Mouse (Mus musculus): ENCODE measurements at regions not wholly inside any gene's neighbourhood (a gene's known extent, or its start where the extent isn't known, plus 50 kb on each side); places are given as distances from the start of the nearest gene placed in this dataset.
A peak's percentile ranks its signal among the peaks of the same experiment; 100 is the strongest.

DNA sequence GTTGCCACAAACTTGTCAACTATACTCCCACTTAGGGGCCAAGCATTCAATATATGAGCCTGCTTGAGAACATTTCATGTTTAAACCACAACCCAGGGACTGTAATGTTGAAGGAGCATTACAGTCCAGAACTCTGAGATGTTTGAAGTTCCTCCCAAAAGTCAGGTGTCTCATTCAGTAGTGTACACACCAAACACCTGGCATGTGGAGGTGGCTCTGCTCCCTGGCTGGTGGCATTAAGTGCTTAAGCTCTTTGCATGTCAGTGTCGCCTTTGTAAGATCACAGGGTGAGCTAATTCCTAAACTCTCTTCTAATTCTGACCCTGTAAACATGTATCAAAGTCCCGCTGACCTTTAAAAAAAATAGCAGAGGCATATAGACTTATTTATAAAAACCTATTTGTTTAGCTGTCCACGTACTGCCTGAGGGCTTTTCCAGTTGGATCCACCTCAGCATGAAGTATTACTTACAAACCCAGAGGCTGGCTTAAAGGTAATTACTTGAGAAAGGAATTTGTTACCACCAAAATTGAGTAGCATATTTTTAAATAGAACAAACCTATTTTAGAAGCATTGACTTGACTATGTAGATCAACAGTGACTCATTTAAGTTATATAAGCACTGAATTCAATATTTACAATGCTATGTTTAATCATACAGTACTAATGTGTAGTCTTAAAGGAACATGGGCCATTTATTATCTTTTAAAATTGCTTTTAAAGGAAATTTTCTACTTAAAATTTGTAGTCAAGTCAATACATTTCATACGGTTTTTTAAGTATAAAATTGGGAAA, 276.3 kb upstream of the Fermt1 start:
- 68% methylated on average over 4 of the region's 4 CpGs for WGBS
- H3K36me3 ChIP-seq, result no peaks in the 10 kb centered on the region
- no peak for ATAC-seq (replicated peaks; ENCODE audit: insufficient number of reproducible peaks, insufficient read depth, low FRiP score, low read depth)

GRCm38 (mm10) chr2:133235175-133235920, 289.6 kb upstream of the Fermt1 start:
- H3K9ac ChIP-seq, result no peak overlapping the region
- no peaks in the 10 kb centered on the region for H3K27me3 ChIP-seq
- H3K36me3 ChIP-seq, result no peaks in the 10 kb centered on the region
- no peak overlapping the region for H3K4me2 ChIP-seq
- ATAC-seq (replicated peaks; ENCODE audit: insufficient number of reproducible peaks, insufficient read depth, low FRiP score, low read depth), result no peak
- no peaks in the 10 kb centered on the region; the same call in 1 of the 2 replicates for H3K4me1 ChIP-seq (replicated peaks)
- no peak overlapping the region for H3K27ac ChIP-seq
- H3K4me3 ChIP-seq, result no peak overlapping the region
- no peaks in the 10 kb centered on the region for H3K9me3 ChIP-seq (replicated peaks)
- WGBS, result 70% methylated on average over 4 of the region's 4 CpGs

More for the DNA sequence above, 276.3 kb upstream of the Fermt1 start:
- no peak overlapping the region for H3K9ac ChIP-seq
- no peak overlapping the region for H3K27ac ChIP-seq
- no peak overlapping the region for H3K4me3 ChIP-seq
- H3K27me3 ChIP-seq, result no peaks in the 10 kb centered on the region
- no peaks in the 10 kb centered on the region for H3K4me1 ChIP-seq (replicated peaks)
- no peaks in the 10 kb centered on the region for H3K9me3 ChIP-seq (replicated peaks)
- no peak overlapping the region for H3K4me2 ChIP-seq

GRCm38 (mm10) chr2:133252131-133252530, 299.8 kb upstream of the Bmp2 start:
- Histone ChIP-seq H3K27ac (no peak overlapping the region), H3K9me3 (replicated peaks) (no peaks in the 10 kb centered on the region), H3K4me3 (no peak overlapping the region), H3K4me2 (no peak overlapping the region), H3K27me3 (no peaks in the 10 kb centered on the region), H3K9ac (no peak overlapping the region), H3K4me1 (replicated peaks) (no peaks in the 10 kb centered on the region), H3K36me3 (no peaks in the 10 kb centered on the region)
- WGBS, result 72% methylated on average over 2 of the region's 2 CpGs
- no peak for ATAC-seq (replicated peaks; ENCODE audit: insufficient number of reproducible peaks, insufficient read depth, low FRiP score, low read depth)

DNA sequence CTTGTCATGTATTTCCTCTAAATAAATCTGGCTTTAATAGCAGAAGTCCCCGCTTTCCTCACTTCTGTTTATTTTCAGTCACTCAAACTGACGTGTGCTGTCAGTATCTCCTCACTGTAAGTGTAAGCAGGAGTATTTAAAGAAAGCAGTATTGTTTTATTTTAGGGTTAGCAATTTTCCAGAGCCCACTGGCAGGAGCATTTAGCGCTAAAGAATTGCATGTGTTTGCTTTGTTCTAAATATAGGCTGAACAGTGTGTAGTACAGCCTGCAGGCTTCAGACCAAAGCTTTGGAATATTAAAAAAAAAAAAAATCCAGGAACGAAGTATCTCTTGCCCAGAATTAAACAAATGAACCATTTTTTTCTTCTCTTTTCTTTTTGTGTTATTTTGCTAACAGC, 277.5 kb upstream of the Bmp2 start:
- Histone ChIP-seq H3K9ac (no peak overlapping the region), H3K4me1 (replicated peaks) (peaks cover 9% of the 10 kb centered on the region), H3K9me3 (replicated peaks) (no peaks in the 10 kb centered on the region), H3K4me3 (no peak overlapping the region), H3K27me3 (no peaks in the 10 kb centered on the region), H3K27ac (peak overlapping the region; percentile 83), H3K36me3 (no peaks in the 10 kb centered on the region), H3K4me2 (peak overlapping the region; percentile 21; the same call in 1 of the 2 replicates)
- 11% methylated on average over 4 of the region's 4 CpGs for WGBS
- ATAC-seq (replicated peaks; ENCODE audit: insufficient number of reproducible peaks, insufficient read depth, low FRiP score, low read depth), result peak; percentile 60; the same call in 1 of the 2 replicates

DNA sequence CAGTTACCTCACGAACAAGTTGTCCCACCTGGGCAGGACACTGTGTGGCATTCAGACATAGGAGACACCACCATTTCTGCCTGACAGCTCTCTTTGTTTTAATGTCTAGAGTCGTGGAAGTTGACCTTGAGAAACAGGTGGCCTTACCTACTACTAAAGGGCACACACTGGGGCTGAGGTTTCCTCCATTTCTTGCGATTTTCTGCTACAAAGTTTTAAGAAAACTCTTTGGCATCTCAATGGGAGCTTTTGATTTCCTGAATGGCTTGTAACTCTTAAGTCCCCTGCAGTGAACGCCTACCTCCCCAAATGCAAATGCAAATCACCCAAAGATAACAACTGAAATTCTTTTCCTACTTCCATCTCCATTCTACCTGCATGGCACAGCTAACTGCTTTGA, 273.4 kb upstream of the Bmp2 start:
- no peaks in the 10 kb centered on the region for H3K27me3 ChIP-seq
- no peak for ATAC-seq (replicated peaks; ENCODE audit: insufficient number of reproducible peaks, insufficient read depth, low FRiP score, low read depth)
- H3K4me2 ChIP-seq, result no peak overlapping the region
- 63% methylated on average over 4 of the region's 4 CpGs for WGBS
- no peaks in the 10 kb centered on the region for H3K9me3 ChIP-seq (replicated peaks)
- H3K36me3 ChIP-seq, result no peaks in the 10 kb centered on the region
- no peak overlapping the region for H3K9ac ChIP-seq
- H3K4me3 ChIP-seq, result no peak overlapping the region
- peaks cover 14% of the 10 kb centered on the region for H3K4me1 ChIP-seq (replicated peaks)
- no peak overlapping the region for H3K27ac ChIP-seq

DNA sequence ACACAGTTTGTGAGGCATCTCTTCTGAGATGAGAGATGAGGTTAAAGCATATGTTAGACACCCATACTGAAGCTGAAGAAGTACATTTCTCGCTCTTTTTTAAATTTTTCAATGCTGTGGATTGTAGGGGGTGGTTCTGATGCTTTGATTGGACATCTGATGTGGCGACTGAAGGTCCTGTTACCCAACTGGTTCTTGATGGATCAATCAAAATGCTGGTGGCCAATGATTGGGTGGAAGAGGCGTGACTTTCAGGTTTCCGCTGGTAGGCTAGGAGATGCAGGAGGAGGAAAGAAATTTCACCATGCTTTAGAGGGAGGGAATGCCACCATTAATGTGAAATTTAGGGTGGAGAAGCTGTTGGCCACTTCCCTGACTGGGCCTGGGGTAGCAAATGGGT, 272.7 kb upstream of the Bmp2 start:
- WGBS, result 91% methylated on average over 4 of the region's 4 CpGs
- no peak overlapping the region for H3K4me3 ChIP-seq
- ATAC-seq (replicated peaks; ENCODE audit: insufficient number of reproducible peaks, insufficient read depth, low FRiP score, low read depth), result no peak
- H3K4me1 ChIP-seq (replicated peaks), result peaks cover 10% of the 10 kb centered on the region
- no peak overlapping the region for H3K27ac ChIP-seq
- H3K9me3 ChIP-seq (replicated peaks), result no peaks in the 10 kb centered on the region
- no peak overlapping the region for H3K9ac ChIP-seq
- no peaks in the 10 kb centered on the region for H3K36me3 ChIP-seq
- H3K4me2 ChIP-seq, result no peak overlapping the region
- no peaks in the 10 kb centered on the region for H3K27me3 ChIP-seq

DNA sequence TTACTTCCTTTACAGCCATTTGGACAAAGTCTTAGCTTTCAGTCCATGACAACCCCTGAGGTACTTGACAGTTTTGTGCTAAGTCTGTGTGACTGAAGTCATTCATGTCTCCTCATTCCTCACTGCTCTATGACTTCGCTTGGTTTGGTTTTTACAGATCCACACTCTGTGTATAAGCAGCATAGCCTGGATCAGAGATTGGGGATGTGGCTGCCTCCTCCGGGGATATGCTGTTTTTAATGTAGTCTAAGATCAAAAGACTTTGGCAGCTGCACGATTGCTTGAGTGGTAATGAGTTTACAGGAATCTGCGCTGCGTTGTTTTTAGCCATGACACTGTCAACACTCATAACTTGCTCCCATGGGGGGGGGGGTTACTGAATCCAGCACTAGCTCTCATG, 269.3 kb upstream of the Bmp2 start:
- 0 out of 2 replicates have a peak overlapping the region, but pooled peaks have one; percentile 5 for H3K4me2 ChIP-seq
- no peak overlapping the region for H3K4me3 ChIP-seq
- ATAC-seq (replicated peaks; ENCODE audit: insufficient number of reproducible peaks, insufficient read depth, low FRiP score, low read depth), result no peak
- no peaks in the 10 kb centered on the region for H3K9me3 ChIP-seq (replicated peaks)
- H3K4me1 ChIP-seq (replicated peaks), result peaks cover 5% of the 10 kb centered on the region
- H3K27ac ChIP-seq, result no peak overlapping the region
- WGBS, result 35% methylated on average over 5 of the region's 5 CpGs
- no peaks in the 10 kb centered on the region for H3K36me3 ChIP-seq
- H3K9ac ChIP-seq, result no peak overlapping the region
- no peaks in the 10 kb centered on the region for H3K27me3 ChIP-seq

- Histone ChIP-seq H3K4me2 (no peak overlapping the region), H3K4me3 (no peak overlapping the region), H3K36me3 (no peaks in the 10 kb centered on the region), H3K27me3 (no peaks in the 10 kb centered on the region), H3K27ac (no peak overlapping the region), H3K4me1 (replicated peaks) (peaks cover 5% of the 10 kb centered on the region), H3K9me3 (replicated peaks) (no peaks in the 10 kb centered on the region), H3K9ac (no peak overlapping the region)
- ATAC-seq (replicated peaks; ENCODE audit: insufficient number of reproducible peaks, insufficient read depth, low FRiP score, low read depth), result no peak
- 78% methylated on average over 1 of the region's 1 CpGs for WGBS
Observed at GRCm38 (mm10) chr2:133283709-133284108, 268.2 kb upstream of the Bmp2 start.

DNA sequence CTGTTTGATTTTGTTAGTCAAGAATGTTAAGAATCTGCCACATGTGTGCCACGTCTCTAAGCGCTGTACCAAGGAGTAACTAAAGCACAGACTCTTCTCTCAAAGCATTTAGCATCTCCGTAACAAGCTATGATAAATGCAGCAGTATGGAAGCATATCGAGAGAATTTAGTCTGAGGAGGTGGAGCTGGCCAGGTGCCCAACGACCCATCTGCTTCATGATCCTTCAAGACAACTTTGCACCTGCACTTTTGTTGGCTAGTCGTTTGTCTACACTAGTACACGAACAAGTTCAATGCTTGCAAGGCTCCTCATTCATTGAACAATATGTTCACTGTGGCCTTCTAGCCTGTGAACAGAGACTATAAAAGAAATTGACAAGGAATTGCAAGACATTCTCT, 257.8 kb upstream of the Bmp2 start:
- H3K27me3 ChIP-seq, result no peaks in the 10 kb centered on the region
- no peaks in the 10 kb centered on the region for H3K9me3 ChIP-seq (replicated peaks)
- H3K4me2 ChIP-seq, result no peak overlapping the region
- H3K4me1 ChIP-seq (replicated peaks), result no peaks in the 10 kb centered on the region
- H3K36me3 ChIP-seq, result no peaks in the 10 kb centered on the region
- no peak for ATAC-seq (replicated peaks; ENCODE audit: insufficient number of reproducible peaks, insufficient read depth, low FRiP score, low read depth)
- H3K27ac ChIP-seq, result no peak overlapping the region
- WGBS, result 79% methylated on average over 7 of the region's 7 CpGs
- no peak overlapping the region for H3K4me3 ChIP-seq
- H3K9ac ChIP-seq, result no peak overlapping the region

GRCm38 (mm10) chr2:133305936-133306335, 246.0 kb upstream of the Bmp2 start:
- ATAC-seq (replicated peaks; ENCODE audit: insufficient number of reproducible peaks, insufficient read depth, low FRiP score, low read depth), result no peak
- Histone ChIP-seq H3K9ac (no peak overlapping the region), H3K27me3 (no peaks in the 10 kb centered on the region), H3K27ac (no peak overlapping the region), H3K4me2 (0 out of 2 replicates have a peak overlapping the region, but pooled peaks have one; percentile 11), H3K4me3 (no peak overlapping the region), H3K4me1 (replicated peaks) (peaks cover 10% of the 10 kb centered on the region), H3K36me3 (no peaks in the 10 kb centered on the region), H3K9me3 (replicated peaks) (no peaks in the 10 kb centered on the region)
- 23% methylated on average over 3 of the region's 3 CpGs for WGBS

GRCm38 (mm10) chr2:133311001-133311400, 241.0 kb upstream of the Bmp2 start:
- WGBS, result 56% methylated on average over 1 of the region's 1 CpGs
- H3K9ac ChIP-seq, result no peak overlapping the region
- ATAC-seq (replicated peaks; ENCODE audit: insufficient number of reproducible peaks, insufficient read depth, low FRiP score, low read depth), result no peak

More at GRCm38 (mm10) chr2:133311001-133311400, 241.0 kb upstream of the Bmp2 start:
- Histone ChIP-seq H3K4me1 (replicated peaks) (peaks cover 5% of the 10 kb centered on the region; the same call in 1 of the 2 replicates), H3K36me3 (no peaks in the 10 kb centered on the region), H3K27ac (no peak overlapping the region), H3K4me2 (no peak overlapping the region), H3K27me3 (no peaks in the 10 kb centered on the region), H3K4me3 (no peak overlapping the region), H3K9me3 (replicated peaks) (no peaks in the 10 kb centered on the region)

All from heart, embryonic 15.5 days (tissue).